Mouse (Mus musculus) kidney, adult 8-10 months (tissue): ENCODE data around the gene Nrsn2.
A peak's percentile ranks its signal among the peaks of the same experiment; 100 is the strongest.
"Not testable (repeated sequence)": the region's sequence is repeated elsewhere in the genome, so short reads cannot be mapped to it uniquely, and the experiment has no call there.

Experiments
- DNase-seq, 2 experiments: peaks; one replicate each; pipeline ENCODE4 v3.0.0; 2022

The Nrsn2 gene

DNA sequence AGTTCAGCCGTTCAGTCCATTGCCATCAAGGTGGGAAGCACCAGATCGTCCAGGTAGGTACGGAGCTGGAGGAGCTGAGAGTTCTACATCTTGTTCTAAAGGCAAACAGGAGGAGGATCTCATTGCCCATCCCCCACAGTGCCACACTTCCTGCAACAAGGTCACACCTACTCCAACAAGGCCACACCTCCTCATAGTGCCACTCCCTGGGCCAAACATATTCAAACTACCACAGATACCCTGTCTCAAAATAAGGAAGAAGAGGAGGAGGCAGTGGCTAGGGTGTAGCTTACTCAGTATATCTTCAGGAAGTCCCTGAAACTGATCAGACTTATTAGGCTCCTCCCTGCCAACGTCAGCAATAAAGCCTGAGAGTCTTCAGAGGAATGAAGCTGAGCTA lies 7.8 kb upstream of the Nrsn2 start:
- DNase-seq: no peak

DNA sequence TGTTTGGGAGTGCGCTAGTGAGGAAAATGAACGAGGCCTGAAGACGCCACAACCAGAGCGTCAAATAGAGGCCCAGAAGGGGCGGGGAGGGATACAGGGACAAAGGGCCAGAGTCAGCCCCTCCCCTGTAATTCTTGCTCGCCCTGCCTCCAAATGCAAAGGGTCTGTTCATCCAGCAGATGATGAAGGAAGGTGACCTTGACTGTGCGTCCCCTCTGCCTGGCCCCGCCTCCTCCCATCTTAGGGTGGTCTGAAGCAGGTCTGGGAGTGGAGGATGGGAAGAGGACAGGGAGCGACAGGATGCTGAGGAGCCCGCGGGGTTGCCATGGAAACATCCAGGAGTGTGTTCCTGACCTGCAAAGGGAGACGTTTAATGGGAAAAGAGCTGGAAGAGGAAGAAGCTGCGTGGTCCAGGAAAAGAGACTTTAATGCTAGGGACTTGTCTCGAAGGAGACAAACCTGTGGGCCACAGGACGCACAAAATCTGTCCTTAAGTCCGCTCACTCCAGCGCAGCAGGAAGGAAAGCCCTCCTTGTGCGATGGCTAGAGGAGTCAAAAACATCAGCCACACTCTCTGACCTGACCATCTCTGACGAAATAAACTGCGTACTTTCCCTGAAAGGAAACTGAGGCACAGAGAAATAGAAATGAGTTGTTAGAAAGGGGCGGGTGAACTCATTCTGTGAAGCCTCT lies 640 bp downstream of the Nrsn2 start:
- DNase-seq: no peak

DNA sequence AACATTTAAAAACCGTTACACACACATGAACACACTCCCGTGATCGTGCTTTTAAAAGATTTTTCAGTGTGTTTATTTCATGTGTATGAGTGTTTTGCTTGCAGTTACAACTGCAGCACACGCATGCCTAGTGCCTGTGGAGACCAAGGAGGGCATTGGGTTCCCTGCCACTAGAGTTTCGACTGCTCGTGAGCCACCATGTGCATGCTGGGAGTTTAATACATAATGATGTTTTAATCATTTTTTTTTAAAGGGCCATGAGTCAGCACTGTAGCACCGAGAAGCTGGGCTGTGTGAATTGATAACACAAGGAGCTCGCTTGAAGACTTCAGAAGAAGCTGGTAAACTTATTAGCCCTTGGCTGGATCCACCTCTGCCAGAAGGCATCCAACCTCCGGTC lies 2.9 kb downstream of the Nrsn2 start:
- no peak for DNase-seq

DNA sequence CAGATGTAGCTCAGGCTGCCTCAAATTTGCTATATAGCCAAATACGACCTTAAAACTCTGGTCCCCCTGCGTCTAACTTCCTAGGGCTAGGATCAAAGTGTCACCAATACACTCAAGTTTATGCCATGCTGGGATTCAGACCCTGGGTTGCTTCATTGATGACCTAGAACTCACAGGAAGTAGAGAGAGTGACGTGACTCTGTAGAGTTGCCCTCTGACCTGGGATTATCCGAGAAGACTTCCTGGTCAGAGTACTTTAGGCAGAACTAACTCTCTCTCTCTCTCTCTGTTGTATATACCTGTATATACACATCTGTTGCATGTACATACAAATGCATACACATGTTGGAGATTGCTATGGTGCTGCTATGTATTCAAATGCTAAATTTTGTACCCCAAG lies 3.8 kb downstream of the Nrsn2 start:
- no peak for DNase-seq

DNA sequence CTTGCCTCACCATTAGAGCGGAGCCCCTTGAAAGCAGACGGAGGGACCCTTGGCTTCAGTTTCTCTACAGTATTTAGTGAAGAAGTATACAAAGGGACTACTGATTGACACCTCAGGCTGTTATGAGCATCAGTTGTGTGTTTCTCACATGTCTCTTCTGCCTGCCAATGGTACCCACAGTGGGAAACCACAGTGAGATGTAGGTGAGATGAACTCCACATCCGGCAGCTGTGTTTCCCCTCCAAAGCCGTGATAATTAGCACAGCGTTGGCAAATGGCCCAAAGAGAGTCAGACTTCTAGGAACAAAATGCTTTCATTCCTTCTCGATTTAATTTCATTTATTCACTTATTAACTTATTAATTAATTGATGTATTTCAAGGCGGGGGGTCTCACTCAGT lies 4.3 kb downstream of the Nrsn2 start:
- no peak for DNase-seq

DNA sequence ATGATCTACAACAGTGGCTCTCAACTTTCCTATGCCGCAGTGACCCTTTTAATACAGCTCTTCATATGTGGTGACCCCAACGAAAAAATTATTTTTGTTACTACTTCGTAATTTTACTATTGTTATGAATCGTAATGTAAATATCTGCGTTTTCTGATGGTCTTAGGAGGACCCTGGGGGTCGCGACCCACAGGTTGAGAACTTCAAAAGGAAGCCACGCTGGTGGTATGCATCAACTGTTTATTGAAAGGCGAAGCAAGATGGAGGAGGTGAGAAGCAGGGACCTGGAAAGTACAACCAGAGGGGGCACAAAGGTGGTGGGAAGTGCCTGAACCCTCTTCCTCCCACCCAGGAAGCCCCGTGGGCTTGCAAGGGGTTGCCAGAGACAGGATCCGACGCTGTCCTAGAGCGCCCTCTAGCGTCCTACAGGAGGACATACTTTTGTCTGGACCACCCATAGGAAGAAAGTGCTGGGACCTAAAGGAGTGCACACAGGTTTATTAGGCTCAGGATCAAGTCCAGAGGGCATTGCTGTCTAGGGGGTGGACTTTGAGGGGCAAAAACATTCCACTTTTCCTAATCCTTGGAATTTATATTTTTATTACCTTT lies 7.8 kb downstream of the Nrsn2 start:
- peak in 1 of 2 experiments; percentile 39 for DNase-seq

DNA sequence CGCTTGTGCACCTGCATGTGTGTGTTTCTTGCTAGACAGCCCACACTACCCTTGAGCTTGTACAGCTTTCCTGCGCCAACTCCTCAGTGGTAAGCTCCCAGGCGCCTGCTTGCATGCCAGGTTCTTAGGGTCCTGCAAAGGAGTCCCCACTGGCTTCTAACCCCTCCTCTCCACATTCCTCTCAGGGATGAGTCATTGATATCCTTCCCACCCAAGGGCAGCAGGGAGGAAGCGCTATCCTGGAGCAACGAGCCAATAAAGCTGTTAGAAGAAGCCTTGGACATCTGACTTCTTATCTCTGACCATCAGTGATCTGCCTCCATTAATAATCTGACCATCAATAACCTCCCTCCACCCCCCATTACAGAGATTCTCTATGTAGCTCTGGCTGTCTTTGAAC lies 8.5 kb downstream of the Nrsn2 start:
- no peak for DNase-seq

DNA sequence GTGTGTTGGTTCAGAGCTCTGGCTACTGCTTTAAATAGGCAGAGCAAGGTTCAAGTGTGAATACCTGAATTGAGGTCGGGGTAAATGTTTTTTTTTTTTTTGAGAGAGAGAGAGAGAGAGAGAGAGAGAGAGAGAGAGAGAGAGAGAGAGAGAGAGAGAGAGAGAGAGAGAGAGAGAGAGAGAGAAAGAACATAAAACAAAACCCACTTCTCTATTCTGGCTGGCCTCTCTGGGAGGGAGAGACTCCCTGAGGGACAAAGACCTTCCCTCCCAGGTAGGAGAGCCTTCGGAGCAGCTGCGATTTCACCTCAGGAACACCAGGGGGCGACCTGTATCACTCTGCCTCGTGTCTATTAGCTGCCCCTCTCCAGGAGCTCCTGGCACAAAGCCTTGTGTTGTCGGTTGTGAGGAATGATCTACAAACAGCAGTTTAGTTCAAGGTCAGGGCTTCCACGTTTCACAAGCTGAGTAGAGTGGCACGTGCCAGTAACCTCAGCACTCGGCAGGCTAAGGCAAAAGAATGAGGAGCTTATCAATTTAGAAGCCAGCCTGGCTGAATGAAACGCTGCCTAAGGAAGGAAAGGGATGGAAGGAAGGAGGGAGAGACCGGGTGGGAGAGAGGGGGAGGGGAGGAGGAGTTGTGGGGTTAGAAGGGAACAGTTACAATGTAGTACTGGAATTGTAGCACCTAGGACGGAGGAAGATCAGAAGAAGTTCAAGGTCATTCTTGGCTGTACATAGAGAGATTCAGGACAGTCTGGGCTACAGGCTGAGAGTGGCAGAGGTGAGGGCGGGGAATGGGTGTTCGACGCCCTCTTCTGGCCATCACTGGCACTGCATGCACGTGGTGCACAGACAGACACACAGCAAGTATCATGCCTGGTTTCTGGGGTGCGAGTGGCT lies 12.9 kb downstream of the Nrsn2 start:
- peak; percentile 92 to 93 for DNase-seq

DNA sequence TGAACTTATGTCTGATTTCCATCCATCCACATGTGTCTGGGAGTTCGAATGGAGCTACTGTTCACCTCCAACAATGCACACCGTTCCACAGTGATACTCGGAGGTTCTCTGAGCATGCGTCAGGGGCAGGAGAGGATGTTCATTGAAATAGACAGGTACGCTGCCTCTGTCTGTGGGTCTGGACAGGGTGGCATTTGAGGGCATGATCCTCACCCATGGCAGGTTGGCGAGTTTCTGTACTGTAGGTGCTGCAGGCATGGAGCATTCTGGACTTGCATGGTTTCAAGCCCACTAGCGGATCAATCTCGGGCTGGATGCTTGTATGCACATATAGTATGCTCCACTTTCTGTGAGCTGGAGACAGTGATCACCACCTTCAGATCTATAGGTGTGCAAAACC lies 15.2 kb downstream of the Nrsn2 start:
- DNase-seq: no peak

DNA sequence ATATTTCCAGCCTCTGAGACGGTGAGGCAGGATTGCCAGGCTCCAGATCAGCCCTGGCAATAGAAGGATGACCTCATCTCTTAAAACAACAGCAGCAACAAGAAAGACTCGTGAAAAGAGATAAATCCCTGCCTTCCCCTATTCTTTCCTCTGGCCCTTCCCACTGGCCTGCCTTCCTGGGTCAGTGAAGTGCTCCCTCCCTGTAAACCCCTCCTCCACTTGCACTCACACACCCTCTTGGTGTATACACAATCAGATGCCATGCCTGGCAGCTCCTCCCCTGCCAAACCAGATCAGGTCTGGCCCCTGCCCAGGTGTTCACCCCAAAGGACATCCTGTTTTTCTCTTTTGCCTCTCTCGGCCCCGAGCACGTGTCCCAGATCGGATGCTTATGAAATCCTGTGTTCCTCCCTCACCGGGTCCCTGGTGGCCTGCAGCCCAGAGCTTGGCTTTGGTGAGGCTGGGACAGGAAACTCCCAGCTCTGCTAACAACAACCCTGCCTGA lies 16.1 kb downstream of the Nrsn2 start:
- peak; percentile 65 to 82 for DNase-seq

DNA sequence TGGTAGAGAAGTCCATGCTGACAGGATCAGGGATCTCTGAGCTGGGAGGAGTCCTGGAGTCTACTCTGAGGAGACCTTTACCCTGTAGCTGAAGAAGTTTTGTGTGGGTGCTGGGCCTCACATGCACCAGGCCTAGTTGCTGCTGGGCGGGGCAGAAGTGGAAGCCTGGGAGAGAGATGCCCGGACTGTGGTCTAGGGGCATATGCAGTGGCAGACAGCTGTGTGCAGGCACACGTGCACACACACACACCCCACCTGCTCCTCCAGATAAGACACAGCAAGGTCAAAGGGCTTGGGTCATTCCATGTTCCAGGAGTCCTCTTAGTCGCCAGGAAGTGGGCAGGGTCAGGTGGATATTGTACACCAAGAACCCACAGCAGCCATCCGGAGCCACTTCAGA lies 16.8 kb downstream of the Nrsn2 start:
- peak; percentile 46 to 54 for DNase-seq

DNA sequence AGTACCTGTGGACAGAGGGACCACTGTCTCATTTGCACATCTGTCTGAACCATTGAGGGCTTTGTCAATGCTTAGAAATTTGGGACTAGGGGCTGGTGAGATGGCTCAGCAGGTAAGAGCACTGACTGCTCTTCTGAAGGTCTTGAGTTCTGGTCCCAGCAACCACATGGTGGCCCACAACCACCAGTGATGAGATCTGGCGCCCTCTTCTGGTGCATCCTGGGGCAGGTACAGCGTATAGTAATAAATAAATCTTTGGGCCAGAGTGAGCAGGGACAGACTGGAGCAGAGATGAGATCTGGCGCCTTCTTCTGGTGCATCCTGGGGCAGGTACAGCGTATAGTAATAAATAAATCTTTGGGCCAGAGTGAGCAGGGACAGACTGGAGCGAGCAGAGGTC lies 17.5 kb downstream of the Nrsn2 start:
- DNase-seq: not testable (repeated sequence)

DNA sequence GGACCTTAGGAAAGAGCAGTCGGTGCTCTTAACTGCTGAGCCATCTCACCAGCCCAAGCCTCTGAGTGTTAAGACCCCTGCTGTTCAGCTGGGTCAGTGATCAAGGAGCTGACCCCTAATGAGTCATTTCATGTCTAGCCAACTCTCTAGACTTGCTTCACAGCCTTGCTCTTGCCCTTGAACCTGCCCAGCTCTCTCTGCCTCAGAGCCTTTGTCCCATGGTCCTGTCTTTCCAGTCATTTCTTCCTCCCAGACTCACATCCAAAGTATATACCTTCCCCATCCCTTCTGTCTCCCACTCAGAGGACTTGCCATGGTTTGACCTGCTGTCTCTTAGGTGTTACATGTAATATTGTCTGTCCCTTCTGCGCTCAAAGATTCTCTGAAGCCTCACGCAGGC lies 19.2 kb downstream of the Nrsn2 start:
- no peak for DNase-seq

DNA sequence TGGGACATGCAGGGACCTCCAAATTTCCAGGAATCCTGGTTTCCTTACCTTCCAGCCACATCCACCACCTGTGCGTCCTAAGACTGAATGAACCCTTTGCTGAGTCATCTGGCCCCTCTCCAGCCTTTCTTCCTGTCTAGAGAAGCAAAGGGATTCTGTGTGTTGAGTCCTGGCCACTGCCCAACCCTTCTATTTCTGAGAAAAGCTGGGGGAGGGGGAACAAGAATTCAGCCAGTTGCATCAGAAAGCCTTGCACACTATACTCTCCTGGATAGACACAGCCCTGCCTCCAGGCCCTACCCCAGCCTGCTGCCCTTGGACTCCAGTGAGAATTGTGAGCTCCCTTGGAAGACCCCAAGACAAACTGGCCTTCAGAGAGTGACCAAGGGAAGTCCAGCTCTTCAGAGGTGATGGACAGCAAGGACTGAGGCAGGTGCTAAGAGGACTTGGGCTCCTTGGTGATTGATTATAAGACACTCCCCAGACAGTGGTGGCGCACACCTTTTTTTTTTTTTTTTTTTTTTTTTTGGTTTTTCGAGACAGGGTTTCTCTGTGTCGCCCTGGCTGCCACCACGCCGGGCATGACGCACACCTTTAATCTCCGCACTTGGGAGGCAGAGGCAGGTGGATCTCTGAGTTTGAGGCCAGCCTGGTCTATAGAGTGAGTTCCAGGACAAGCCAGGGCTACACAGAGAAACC lies 26.4 kb downstream of the Nrsn2 start:
- DNase-seq: peak; percentile 39 to 66

DNA sequence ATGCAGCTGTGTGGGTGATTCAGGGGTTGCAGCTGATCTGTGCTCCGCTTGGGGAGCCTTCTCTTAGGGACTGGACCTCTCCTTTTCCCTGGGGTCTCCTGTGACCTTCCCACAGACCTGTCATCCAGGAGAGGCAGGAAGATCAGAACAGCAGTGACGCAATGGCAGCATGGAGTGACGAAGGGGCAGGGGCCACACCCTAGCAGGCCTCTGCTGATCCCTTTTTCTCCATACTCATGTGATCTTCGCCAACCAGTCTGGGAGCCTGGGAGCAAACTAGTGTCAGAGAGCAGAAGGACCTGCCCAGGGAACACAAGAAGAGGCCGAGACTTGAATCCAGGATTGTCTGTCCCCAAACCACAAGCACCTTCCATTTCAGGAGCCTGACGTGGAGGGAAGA lies 27.2 kb downstream of the Nrsn2 start:
- no peak for DNase-seq

DNA sequence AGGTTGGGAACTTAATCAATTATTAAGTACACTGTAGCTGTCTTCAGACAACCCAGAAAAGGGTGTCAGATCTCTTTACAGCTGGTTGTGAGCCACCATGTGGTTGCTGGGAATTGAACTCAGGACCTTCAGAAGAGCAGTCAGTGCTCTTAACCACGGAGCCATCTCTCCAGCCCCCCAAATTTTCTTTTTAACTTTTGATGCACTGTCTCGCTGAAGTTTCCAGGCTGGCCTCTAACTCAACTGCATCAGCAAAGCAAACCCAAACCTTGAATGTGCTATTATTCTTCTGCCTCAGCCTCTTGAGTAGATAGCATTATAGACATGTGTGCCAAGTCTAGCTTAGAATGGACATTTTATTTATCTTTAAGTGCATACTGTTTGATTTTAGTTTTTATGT lies 28.7 kb downstream of the Nrsn2 start:
- DNase-seq: no peak

DNA sequence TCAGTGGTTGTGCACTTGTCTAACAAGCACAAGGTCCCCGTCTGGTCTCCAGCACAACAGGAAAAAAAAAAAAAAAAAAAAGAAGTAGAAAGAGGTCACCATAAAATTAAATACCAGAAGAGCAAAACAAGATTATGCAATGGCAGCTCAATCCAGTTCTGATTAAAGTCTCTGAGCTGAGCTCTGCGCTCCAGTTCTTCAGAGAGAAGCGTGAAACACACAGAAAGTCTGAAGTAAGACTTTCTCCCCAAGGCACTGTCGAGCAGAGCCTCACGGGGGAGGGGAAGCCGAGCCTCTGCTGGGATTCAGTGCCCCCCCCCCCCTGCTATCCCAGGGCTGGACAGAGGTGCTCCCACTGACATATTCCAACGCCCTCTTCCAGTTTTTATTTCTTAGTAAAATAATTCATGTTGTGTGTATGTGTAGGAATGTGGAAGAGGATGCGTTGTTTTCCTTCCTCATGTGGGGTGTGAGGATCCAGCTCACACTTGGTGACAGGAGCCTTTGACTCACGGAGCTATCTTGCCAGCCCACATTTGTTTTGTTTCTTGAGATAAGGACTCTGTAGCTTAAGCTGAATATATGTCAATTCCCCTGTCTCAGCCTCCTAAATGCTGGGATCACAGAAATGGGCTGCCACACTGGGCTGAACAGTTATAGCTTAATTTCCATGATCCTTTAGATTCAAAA lies 29.5 kb downstream of the Nrsn2 start:
- no peak for DNase-seq

DNA sequence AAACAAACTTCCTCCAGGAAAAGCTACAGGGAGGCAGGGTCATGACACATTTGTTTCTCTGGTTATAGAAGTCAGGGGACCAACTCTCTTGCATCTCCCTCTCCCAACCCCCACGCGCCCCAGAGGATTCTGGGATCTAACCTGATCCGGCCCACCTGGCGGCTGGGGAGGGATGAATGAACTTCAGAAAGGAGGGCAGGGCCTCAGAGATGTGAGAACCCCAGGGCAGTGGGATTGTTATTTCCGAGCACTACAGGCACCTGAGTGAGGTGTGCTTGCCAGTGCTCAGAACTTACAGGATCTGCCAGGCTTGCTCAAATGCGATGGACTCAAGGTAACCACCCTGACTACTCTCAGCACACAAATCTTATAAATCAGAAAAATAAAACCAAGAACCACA lies 31.0 kb downstream of the Nrsn2 start:
- DNase-seq: no peak

DNA sequence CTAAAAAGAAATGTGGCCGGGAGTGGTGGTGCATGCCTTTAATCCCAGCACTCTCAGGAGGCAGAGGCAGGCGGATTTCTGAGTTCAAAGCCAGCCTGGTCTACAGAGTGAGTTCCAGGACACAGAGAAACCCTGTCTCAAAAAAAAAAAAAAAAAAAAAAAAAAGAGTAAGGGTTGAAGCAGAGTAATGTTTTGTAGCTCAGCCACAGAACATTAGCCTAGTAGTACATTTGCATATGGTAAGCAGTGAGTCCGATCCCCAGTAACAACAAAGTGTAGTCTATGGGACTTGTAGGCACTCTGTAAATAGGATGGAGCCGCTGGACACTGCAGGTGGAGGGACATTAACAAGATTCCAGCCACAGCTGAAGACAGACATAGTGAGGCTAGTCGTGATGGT lies 31.5 kb downstream of the Nrsn2 start:
- DNase-seq: no peak

DNA sequence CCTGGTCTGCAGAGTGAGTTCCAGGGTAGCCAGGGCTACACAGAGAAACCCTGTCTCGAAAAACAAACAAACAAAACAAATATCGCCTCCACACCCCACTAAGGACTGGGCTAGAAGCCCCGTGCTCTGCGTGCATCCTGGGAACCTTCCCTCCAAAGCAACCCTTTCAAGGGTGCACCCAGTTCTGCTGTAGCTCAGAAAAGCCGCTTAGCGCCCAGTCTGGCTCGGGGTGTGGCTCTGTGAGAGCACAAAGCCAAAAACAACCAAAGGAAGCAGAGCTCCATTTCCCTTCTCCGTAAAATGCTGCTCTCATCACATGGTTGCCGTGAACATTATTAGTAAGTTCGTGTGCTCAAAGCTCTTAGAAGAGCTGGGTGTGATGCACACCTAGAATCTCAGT lies 32.1 kb downstream of the Nrsn2 start:
- no peak for DNase-seq

DNA sequence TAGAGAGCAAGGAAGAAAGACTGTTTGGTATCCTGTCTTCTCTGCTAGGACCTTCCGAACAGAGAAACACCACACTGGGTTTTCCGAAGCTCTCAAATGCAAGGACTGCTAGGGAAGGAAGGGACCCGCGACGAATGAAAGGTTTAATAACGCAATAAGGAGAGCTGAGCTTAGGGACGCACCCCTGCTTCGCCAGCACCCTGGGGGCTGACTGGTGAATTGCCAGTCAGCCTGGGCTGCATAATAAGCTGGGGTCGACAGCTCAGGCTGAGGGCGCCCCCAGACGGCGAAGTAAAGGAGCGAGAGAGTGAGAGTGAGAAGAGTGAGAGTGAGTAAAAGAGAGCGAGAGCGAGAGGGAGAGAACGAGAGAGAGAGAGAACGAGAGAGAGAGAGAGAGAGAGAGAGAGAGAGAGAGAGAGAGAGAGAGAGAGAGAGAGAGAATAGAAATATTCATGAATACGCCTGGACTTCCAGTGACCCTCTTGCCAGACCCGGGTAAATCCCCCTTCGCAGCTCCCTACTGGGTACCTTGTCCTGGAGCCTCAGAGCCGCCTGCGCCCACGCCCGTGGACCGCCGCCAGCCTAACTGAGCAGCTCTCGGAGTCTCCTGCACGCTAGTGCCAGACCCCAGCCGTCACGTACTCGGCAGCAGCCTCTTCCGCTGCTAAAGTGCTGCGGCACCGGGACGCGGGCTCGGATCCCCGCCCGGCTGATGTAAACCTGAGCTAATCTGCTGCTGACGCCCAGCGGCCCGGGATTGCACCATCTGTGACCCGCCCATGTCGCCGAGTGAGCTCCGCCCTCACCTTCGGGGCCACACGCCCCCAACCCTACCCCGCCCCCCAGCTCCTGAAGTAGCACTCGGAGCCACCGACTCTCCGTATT lies 32.9 kb downstream of the Nrsn2 start, which contains the start of gene Trib3:
TSS of gene Trib3 (minus strand) at position 704 of the 885 bp plus-strand sequence.
- DNase-seq: peak; percentile 63 to 65
